Mouse (Mus musculus) cerebellum, adult 11 months (tissue): ENCODE results near the gene Cnksr3.

Experiments
- DNase-seq: peaks from one replicate; pipeline ENCODE4 v3.0.0; 2022

Cnksr3 gene

GRCm38 (mm10) chr10:7211696-7212482, at the start of gene Cnksr3:
Gene Cnksr3, minus strand, starts transcription at chr10:7212237.
- peak; percentile 94 for DNase-seq

GRCm38 (mm10) chr10:7260166-7261108, 48.4 kb upstream of the Cnksr3 start:
- peak; percentile 45 for DNase-seq

GRCm38 (mm10) chr10:7258607-7259006, 46.6 kb upstream of the Cnksr3 start:
- DNase-seq: no peak

- no peak for DNase-seq
These were observed 38.4 kb upstream of the Cnksr3 start for GRCm38 (mm10) chr10:7250455-7250854.

DNA sequence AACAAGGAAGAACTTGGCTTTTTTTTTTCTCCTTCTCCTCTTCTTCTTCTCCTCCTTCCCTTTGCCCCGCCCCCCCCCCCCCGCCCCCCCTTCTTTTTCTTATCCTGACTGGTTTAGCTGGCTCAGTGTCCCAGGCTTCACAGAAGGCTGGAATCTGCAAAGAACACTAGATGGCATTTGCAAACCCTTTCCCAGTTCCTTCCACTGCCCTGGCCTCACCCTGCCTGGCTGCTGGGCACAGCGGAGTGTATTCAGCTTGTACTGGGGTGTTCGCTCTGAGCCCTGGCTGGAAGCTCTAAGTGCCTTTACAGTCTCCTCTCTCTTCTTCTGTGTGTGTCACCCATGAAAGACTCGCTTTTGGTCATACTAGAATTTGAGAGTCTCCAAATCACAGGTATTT, 22.6 kb upstream of the Cnksr3 start:
- DNase-seq: peak; percentile 26

- no peak for DNase-seq
These were observed 5.6 kb upstream of the Cnksr3 start for GRCm38 (mm10) chr10:7217551-7218127.

DNA sequence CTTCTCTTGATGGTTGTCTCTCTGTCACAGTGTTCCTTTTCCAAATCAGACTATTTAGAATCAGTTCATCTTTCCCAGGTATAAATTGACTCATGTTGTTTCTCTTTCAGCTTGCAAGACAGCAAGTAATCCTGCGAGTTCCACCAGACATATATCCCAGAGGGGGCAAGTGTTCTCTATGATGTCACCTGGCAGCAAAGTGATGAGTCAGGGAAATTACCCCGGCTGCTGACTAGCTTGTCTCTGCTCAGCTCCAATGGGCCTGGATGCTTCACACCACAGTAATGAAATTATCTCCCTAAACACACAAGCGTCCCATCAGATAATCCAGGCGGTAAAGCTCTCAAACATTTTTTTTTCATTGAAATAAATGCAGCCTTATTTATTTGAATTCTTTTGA, 2.7 kb upstream of the Cnksr3 start:
- DNase-seq: no peak

DNA sequence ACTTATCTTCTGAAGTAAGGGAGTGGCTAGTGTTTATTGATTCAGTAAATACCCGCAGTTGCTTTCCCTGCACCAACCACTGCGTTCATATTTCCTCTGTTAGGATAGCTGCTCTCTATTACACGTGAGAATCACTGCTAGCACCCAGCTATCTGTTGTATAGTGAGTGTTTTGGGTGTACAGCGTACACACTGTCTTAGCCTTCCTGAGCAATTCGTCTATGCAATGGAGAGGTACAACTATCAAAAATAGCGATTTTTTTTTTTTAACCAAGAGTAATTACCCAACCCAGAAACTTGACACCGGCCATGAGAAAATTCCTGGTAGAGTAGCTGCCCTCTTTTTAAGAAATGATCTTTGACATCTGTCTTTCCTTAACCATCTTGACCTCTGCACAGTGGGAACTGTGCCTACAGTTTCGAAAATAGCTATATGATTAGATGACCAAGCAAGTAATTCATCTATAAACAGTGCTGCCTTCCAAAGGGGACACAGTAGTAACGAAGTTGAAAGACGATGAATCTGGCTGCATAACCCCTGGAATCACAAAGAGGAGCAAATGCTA, 1.1 kb upstream of the Cnksr3 start:
- no peak for DNase-seq

DNA sequence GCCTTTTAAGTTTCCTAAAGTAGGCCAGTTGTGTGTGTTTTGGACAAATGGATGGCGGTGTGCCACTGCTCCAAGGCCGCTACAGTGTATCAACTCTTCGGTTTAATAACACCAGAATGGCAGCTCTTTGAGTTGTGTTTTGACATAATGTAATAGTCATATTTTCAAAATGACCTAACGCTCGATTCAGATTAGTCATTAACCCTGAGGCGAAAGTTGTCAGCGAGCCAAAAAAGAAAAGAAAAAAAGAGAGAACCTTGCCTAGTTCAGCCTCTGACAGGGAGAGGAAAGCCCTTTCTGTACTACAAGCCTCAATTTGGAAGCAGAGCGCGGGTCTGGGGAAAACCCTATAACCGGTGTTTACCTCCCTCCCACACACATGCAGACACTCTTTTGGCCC, 500 bp upstream of the Cnksr3 start:
- no peak for DNase-seq

DNA sequence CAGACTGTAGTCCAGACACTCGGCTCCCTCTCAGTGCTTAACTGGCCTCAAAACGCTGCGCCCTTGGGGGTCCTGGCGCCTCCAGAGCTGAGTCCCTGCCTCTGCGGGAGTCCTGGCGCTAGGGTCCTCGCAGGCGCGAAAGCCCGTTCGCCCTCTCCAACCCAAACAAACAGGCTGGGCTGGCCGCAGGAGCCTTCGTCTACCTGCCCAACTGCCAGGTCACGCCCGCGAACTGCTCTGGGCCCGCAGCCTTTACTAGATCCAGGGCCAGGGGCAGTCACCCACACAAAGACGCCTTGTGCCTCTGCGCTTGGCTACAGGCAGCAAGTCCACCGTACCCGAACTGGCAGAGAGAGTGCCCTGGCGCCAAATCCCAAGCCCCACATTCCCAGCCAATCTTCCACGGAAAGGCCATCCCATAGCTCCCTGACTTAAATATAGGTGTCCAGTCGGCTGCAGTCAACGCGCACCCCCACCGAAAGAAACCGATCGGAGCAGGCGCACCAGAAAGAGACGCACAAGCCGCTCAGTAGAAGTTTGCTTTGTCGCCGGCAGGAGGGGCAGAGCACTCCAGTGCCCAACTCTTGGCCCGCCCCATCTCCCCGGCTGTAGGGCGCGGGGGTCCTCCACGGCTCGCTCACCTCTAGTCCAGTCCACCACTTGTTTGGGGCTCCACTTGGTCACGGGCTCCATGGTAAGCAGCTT, 894 bp downstream of the Cnksr3 start:
- DNase-seq: peak; percentile 71

DNA sequence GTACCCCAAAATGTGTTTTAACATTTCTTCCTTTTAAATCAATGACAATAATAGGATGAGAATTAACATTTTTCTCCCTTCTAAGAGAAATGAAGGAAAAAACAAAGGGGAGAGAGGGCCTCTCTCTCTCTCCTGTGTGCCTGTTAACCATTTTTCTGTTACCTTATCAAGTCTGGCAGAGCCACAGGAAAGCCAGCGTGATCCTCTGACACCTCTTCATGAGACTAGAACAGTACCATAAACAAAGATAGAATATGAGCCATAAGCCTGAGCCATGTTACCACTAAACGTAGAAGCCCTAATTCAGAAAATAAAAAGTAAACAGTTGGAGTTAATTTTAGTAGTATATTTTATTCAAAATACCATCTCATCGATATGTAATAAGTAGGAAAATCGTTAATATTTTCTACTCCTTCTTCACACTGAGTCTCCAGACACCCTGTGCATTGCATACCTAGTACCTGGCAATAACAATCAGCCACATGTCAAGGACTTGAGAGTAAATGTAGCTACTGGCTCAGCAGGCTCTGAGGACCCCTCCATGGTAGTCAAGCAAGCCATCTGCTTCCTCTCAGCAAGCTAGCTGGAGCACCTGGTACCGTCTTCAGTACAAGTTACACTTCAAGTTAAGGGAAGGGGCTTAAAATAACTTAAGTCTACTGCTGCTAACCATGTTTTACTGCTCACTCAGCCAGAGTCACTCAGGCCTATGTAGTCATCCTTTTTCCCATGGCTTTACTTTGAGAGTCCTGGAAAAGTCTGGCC, 2.2 kb downstream of the Cnksr3 start:
- no peak for DNase-seq

DNA sequence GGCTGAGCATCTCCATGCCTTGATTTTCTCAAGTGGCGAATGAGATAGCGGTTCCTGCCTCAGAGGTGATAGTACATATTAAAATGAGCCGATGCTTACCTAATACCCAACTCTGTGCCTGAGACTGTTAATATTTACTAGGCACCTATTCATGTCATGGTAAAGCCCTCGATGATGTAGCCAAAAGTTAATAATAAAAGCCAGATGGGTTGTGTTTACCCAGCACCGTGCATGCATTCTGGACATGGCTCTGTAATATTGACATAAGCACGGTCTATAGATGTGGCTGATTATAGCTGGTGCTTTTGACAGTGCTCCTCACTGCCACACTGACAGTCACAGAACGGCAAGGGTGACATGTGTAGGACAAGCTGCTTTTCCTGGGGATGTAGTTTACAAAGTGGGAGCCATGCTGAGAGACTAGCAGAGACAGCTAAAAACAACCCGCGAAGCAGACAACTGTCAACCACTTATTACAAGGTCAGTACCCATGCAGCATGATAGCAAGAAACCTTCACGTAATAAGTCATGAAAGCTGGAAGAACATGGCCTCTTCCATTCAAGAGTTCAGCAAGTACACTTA, 3.1 kb downstream of the Cnksr3 start:
- DNase-seq: no peak

DNA sequence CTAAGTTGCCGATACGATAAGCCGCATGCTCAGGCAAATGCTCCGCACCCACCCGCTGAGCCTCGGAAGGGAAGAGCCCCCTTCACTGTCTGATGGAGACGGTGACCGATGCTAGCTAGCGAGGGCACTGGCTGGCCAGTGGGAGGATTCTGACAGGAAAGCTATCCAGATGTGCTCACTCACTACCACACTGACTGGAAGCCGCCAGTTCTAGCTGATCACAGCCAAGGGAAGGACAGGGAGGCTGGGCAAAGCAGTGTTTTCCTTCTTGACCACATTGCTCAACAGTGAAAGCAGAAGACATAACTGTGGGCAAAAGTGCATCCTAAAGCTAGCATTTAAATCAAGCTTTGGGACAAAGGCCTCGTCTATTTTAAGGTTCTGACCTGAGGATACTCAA, 4.7 kb downstream of the Cnksr3 start:
- DNase-seq: no peak

GRCm38 (mm10) chr10:7206571-7206970, 5.5 kb downstream of the Cnksr3 start:
- no peak for DNase-seq

DNA sequence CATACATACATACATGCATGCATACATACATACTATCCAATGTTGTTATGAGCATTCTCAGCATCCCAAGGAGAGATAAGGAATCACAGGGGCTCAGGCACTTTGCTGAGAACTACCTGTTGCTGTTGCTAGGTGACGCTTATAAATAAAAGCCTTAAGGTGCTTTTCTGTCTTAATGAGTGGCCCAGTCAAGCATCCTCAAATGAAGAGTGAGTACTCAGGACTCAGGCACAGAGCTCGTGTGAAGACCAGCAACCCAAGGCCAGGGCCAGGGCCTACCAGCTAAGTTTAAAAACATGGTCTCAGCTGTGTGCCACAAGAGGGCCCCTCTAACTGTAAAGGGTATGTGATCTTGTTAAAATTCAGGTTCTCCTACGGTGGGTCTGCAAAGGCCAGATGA, 6.5 kb downstream of the Cnksr3 start:
- no peak for DNase-seq

DNA sequence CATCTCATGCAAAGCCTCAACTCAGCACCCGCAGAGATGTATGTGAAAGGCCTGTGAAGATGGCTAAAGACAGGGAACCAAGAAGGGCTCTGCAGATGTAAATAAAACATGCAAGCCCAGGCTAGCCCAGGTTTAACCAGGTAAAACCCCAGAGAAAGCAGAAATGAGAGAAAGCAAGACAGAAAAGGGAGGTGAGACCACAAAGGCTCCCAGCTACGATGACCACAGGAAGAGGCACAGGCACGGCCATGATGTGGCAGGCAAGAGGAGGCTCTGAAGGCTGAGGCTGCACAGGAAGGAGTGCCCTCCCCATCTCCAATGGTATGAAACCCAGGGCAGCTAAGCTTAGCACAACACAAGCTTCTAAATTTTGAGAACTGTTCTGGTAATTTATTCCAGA, 7.1 kb downstream of the Cnksr3 start:
- DNase-seq: no peak

- DNase-seq: no peak
These were observed 9.5 kb downstream of the Cnksr3 start for GRCm38 (mm10) chr10:7202576-7202975.

GRCm38 (mm10) chr10:7200665-7201064, 11.4 kb downstream of the Cnksr3 start:
- no peak for DNase-seq

DNA sequence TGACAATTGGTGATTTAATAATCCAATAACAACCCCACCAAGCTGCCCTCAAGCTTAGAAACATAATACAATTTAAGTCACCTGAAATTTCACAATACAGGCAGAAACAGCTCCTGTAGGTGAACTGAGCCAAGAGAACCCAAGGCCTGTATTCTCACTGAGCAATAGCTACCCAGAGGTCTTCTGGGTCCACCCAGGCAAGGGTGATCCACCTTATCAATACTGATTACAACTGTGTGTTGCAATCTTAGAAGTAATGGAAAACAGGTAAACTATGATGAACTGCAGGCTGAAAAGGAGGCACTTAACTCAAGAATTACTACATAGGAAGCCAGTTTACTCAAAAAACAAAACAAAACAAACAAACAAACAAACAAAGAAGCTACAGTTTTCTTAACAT, 13.8 kb downstream of the Cnksr3 start:
- peak; percentile 1 for DNase-seq

DNA sequence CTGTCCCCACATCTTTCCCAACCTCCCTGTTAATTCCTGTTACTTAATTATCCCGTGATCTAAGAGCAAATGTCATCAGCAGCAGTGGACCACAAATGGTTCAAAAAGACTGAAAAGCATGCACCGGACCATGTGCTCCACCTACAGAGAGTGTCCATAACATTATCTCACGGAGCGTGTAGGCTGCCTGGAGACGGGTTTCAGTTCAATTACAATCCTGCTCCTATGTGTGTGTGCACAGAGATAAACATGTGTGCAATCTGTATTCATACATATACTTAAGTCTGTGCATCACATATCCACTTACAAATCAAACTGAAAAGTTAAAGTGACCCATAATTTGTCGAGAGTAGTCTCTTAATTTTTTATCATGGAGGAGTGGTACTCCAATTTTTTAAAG, 14.3 kb downstream of the Cnksr3 start:
- DNase-seq: peak; percentile 0

- peak; percentile 12 for DNase-seq
These were observed 15.2 kb downstream of the Cnksr3 start for GRCm38 (mm10) chr10:7196668-7197400.
